Mouse (Mus musculus) neural tube, embryonic 11.5 days (tissue): ENCODE data around the gene Tenm1. TPM values are rescaled to one million over a fixed set of nuclear protein-coding genes. Genes with fewer than 3 reads are reported as not detected.

ENCODE experiments used
- ATAC-seq: fragments of 200-750 bp; cut with Nextera tagmentation; 2 replicates; pipeline ENCODE4 v1.8.0; 2017; ENCODE audit warnings: moderate number of reproducible peaks, mild to moderate bottlenecking, moderate TSS enrichment, moderate library complexity; ENCODE audit not compliant: insufficient read depth, low FRiP score, low TSS enrichment
- DNase-seq: peaks from one replicate; pipeline ENCODE4 v3.0.0-alpha.2; 2015; ENCODE audit warnings: low spot score
- H3K27ac ChIP-seq: fragments of 300-500 bp; sonication (generic); 2 replicates; pipeline ENCODE4 v1.5.1; 2014; ENCODE audit warnings: low read depth, mild to moderate bottlenecking, low read length
- H3K27me3 ChIP-seq: fragments of 300-500 bp; sonication (generic); 2 replicates; pipeline ENCODE4 v1.6.1; 2014; ENCODE audit warnings: mild to moderate bottlenecking, low read length, mixed read lengths; ENCODE audit not compliant: control insufficient read depth, insufficient read depth
- H3K36me3 ChIP-seq: fragments of 300-500 bp; sonication (generic); 2 replicates; pipeline ENCODE4 v1.6.1; 2014; ENCODE audit warnings: mild to moderate bottlenecking, low read length, moderate library complexity, mixed read lengths; ENCODE audit not compliant: control insufficient read depth, insufficient read depth
- H3K4me1 ChIP-seq: fragments of 300-500 bp; sonication (generic); 2 replicates; pipeline ENCODE4 v1.6.1; 2014; ENCODE audit warnings: low read length, mixed read lengths; ENCODE audit not compliant: control insufficient read depth, insufficient read depth
- H3K4me2 ChIP-seq: fragments of 300-500 bp; sonication (generic); 2 replicates; pipeline ENCODE4 v1.6.1; 2014; ENCODE audit warnings: low read depth, mild to moderate bottlenecking, moderate library complexity
- H3K4me3 ChIP-seq: fragments of 300-500 bp; sonication (generic); 2 replicates; pipeline ENCODE4 v1.5.1; 2014; ENCODE audit warnings: low read depth, low read length
- H3K9ac ChIP-seq: fragments of 300-500 bp; sonication (generic); 2 replicates; pipeline ENCODE4 v1.6.1; 2014; ENCODE audit warnings: mild to moderate bottlenecking, low read length
- H3K9me3 ChIP-seq: fragments of 300-500 bp; sonication (generic); 2 replicates; pipeline ENCODE4 v1.6.1; 2016; ENCODE audit warnings: low read length; ENCODE audit not compliant: control insufficient read depth
- WGBS: fragments of 180-500 bp; shearing (Covaris S2); extraction: QIAGEN DNeasy Blood & Tissue Kit; methylation state at CpG from one replicate; pipeline ENCODE4 v1.1.7; 2014; 5-methylcytosine and 5-hydroxymethylcytosine counted together
- polyA plus RNA-seq: library from polyadenylated mRNA; unstranded; fragments of >200 nt; fragmentation: Nextera tagmentation; extraction: Ambion mirVana; gene quantifications from 2 replicates; pipeline ENCODE4 v1.2.1, GENCODE M21; 2014

Gene Tenm1
- polyA plus RNA-seq, 1 experiment from 2014 or later, result 0.90 TPM

DNA sequence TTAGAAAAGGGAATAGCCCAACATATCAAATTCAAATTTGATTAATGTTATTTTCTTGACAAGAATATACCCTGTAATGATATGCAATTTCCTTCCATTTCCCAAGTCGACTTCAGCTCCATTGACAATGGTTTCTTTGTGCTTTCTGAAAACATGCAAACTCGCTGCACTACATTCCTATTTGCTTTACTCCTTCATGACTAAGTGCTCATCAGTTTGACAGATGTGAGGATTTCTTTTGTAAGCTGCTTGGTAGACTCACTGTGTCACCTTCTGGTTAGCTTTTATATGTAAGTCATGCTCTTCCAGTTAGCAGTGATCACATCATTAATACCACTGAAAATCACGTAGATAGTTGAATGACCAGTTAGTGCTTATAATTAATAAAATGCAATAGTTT lies 781.8 kb downstream of the Tenm1 start:
- Histone ChIP-seq H3K27ac (no peak overlapping the region), H3K4me3 (no peak overlapping the region), H3K27me3 (no peaks in the 10 kb centered on the region), H3K4me2 (no peak overlapping the region), H3K4me1 (no peaks in the 10 kb centered on the region), H3K36me3 (no peaks in the 10 kb centered on the region), H3K9ac (no peak overlapping the region), H3K9me3 (no peaks in the 10 kb centered on the region)
- WGBS, result 67% methylated on average over 3 of the region's 3 CpGs
- no peak for ATAC-seq
- DNase-seq, result no peak

DNA sequence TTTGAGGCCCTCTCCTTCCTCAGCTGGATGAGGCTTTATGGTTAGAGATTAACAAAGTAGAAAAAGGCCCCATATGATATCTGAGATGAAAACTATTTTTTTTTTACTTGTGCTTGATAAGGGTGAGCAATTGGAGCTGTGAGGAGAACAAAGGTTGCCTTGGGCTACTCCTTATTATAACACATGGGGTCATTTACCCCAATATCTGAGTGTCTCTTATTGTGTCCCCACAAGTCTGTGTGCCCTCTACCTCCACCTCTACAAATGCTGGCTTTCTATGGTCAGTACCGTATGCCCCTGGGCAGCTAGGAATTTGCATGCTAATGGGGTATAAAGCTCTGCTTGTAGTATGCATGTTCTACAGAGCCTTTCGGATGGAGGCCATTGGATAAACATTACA lies 848.4 kb downstream of the Tenm1 start:
- H3K27me3 ChIP-seq, result no peaks in the 10 kb centered on the region
- no peak for ATAC-seq

DNA sequence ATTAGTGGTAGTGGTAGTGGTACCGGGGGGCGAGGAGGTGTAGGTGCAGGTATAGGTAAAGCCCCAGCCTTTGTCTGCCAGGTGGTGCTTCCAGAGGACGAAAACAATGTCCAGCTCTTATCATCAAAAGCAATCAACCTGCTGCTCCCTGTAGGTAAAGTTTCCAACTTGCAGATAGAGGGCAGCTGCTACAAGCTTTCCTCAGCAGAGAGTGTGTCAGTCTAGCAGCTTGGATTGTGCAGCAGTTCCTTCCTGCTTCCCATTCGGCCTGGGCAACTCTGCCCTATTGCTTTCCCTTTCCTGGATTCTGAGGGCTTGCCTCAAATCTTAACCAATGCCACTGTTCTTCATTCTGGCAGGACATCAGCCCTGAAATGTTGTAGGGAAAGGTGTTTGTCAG lies 870.2 kb downstream of the Tenm1 start:
- no peak for ATAC-seq
- Histone ChIP-seq H3K4me1 (no peaks in the 10 kb centered on the region), H3K4me3 (no peak overlapping the region), H3K4me2 (no peak overlapping the region), H3K9me3 (no peaks in the 10 kb centered on the region), H3K9ac (no peak overlapping the region), H3K27ac (no peak overlapping the region), H3K36me3 (no peaks in the 10 kb centered on the region), H3K27me3 (no peaks in the 10 kb centered on the region)
- DNase-seq, result no peak
- WGBS, result 77% methylated on average over 4 of the region's 4 CpGs

More for the DNA sequence above, 848.4 kb downstream of the Tenm1 start:
- H3K4me2 ChIP-seq, result no peak overlapping the region
- H3K4me3 ChIP-seq, result no peak overlapping the region
- H3K9me3 ChIP-seq, result no peaks in the 10 kb centered on the region
- no peaks in the 10 kb centered on the region for H3K36me3 ChIP-seq
- H3K4me1 ChIP-seq, result no peaks in the 10 kb centered on the region
- DNase-seq, result no peak
- no peak overlapping the region for H3K9ac ChIP-seq
- WGBS, result 54% methylated on average over 2 of the region's 2 CpGs
- no peak overlapping the region for H3K27ac ChIP-seq

DNA sequence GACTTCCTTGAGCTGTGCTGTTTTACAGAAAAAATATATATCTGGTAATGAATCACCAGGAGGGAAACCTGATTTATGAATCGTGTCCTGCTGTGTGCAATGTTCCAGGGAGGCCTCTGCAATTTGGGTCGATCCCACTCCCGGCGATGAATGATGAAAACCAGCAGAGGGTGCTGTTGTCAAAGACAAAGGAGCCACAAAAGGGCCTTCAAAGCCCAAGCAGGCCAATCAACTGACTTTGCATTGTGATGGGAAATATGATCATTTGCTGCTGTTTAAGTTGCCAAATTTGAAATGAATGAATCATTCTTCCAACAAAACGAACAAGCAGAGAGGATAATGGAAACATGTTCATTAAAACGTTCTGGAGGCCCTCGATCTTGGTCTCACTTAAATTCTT lies 871.6 kb downstream of the Tenm1 start:
- H3K36me3 ChIP-seq, result no peaks in the 10 kb centered on the region
- no peak overlapping the region for H3K27ac ChIP-seq
- no peaks in the 10 kb centered on the region for H3K9me3 ChIP-seq
- WGBS, result 26% methylated on average over 7 of the region's 7 CpGs
- ATAC-seq (no peak), DNase-seq (peak; percentile 61)
- H3K4me1 ChIP-seq, result no peaks in the 10 kb centered on the region
- H3K27me3 ChIP-seq, result no peaks in the 10 kb centered on the region
- no peak overlapping the region for H3K4me2 ChIP-seq
- no peak overlapping the region for H3K4me3 ChIP-seq
- H3K9ac ChIP-seq, result no peak overlapping the region

DNA sequence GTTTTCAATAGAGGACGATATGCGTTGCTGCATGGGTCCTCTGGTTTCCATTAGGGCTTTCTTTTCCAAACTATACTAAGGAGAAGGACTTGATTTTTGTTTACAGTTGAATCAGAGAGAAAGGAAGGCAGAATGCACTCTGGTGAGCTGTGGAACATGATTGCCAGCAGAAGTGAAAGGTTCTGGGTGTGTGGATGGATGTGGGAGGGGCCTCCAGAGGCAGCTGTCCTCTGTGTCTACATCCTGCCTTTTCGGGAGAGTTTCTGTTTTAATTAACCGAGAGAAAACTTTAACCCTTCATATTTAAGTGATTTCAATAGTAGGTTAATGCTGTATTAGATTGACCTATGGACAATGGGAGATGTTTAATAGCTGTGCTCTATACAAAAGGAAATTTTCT lies 880.4 kb downstream of the Tenm1 start:
- ATAC-seq, result no peak
- no peak for DNase-seq
- H3K27me3 ChIP-seq, result no peaks in the 10 kb centered on the region

DNA sequence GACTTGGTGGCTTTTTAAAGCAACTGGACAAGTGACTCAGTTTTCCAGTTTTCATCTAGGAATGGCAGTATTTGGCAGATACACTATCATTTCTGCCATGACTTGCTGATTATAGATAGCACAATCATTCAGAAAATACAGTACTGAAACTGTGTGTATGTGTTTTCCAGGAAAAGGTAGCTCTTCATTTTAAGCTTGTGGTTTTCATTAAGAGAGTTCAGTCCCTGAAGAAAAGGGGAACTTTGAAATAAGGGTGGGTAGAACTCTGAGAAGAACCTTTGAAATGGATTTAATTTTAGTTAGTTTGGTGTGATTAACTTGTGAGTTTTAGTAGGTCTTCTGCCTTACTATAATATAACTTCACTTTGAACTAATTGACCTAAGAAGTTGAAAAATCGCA lies 883.9 kb downstream of the Tenm1 start:
- H3K9ac ChIP-seq, result no peak overlapping the region
- H3K36me3 ChIP-seq, result no peaks in the 10 kb centered on the region

More for the DNA sequence above, 880.4 kb downstream of the Tenm1 start:
- Histone ChIP-seq H3K9me3 (no peaks in the 10 kb centered on the region), H3K9ac (no peak overlapping the region), H3K4me3 (no peak overlapping the region), H3K4me2 (no peak overlapping the region), H3K4me1 (no peaks in the 10 kb centered on the region), H3K27ac (no peak overlapping the region), H3K36me3 (no peaks in the 10 kb centered on the region)
- WGBS, result 83% methylated on average over 4 of the region's 4 CpGs

DNA sequence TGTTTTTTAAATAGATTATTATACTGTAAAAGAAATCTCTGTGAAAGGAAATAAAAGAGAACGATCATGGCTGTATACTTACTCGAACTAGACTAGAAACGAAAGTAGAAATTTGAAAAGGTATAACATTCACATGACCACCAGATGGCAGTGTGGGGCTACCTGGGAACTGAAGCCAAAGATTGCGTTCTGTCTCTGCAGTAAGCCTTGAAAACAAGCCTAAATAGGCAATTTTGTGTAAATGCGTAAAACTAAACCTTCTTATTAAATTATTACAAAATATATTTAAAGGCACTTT lies 888.2 kb downstream of the Tenm1 start:
- ATAC-seq, result no peak
- 0 out of 2 replicates have a peak overlapping the region, but pooled peaks have one; percentile 9 for H3K4me2 ChIP-seq

More for the DNA sequence above, 883.9 kb downstream of the Tenm1 start:
- DNase-seq, result no peak
- Histone ChIP-seq H3K27me3 (no peaks in the 10 kb centered on the region), H3K4me1 (no peaks in the 10 kb centered on the region), H3K4me2 (no peak overlapping the region), H3K9me3 (no peaks in the 10 kb centered on the region), H3K27ac (no peak overlapping the region), H3K4me3 (no peak overlapping the region)
- no peak for ATAC-seq
- whole genome bisulfite sequencing, result 96% methylated on average over 1 of the region's 1 CpGs

DNA sequence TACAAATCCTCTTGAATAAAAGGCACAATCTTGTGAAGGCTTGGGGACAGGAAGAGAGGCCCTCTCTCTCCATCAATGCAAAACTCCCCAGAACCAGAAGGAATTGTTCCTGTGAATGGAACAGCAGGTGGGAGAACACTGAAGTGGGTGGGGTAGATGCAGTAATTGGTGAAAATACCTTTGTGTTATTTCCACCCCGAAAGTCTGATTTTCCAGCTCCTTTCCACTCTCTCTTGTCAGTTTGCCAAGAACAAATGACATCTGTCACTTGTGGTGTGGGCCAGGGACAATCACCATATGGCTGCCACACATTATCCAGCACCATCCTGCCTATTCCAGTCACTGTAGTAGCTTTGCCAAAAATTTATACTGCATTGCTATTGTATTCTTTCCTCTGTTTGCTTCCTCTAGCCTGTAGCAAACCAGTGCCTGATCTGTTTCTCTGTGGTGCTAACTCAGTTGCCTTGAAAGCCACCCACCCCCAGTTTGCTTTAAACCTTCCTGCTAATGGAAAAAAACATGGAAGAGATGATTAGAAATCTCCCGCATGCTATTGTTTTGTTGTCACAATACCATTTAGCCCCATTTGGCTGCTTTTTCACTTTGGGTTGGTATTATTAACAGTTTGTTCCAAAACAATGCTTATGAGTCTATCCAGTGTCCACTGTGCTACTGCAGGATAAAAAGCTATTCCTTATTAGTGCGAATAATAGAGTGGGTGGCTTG lies 888.7 kb downstream of the Tenm1 start:
- ATAC-seq (peak; percentile 35; the same call in 1 of the 2 replicates), DNase-seq (no peak)
- H3K4me2 ChIP-seq, result 0 out of 2 replicates have a peak overlapping the region, but pooled peaks have one; percentile 9
- H3K27ac ChIP-seq, result no peak overlapping the region
- H3K27me3 ChIP-seq, result no peaks in the 10 kb centered on the region
- no peaks in the 10 kb centered on the region for H3K36me3 ChIP-seq
- H3K9ac ChIP-seq, result no peak overlapping the region
- no peaks in the 10 kb centered on the region for H3K4me1 ChIP-seq
- 42% methylated on average over 3 of the region's 3 CpGs for WGBS
- no peak overlapping the region for H3K4me3 ChIP-seq
- no peaks in the 10 kb centered on the region for H3K9me3 ChIP-seq

More for the DNA sequence above, 888.2 kb downstream of the Tenm1 start:
- no peak overlapping the region for H3K9ac ChIP-seq
- H3K36me3 ChIP-seq, result no peaks in the 10 kb centered on the region
- H3K4me1 ChIP-seq, result no peaks in the 10 kb centered on the region
- H3K27me3 ChIP-seq, result no peaks in the 10 kb centered on the region
- DNase-seq, result peak; percentile 51
- H3K27ac ChIP-seq, result no peak overlapping the region
- H3K4me3 ChIP-seq, result no peak overlapping the region
- no peaks in the 10 kb centered on the region for H3K9me3 ChIP-seq
- WGBS, result 41% methylated on average over 5 of the region's 5 CpGs

DNA sequence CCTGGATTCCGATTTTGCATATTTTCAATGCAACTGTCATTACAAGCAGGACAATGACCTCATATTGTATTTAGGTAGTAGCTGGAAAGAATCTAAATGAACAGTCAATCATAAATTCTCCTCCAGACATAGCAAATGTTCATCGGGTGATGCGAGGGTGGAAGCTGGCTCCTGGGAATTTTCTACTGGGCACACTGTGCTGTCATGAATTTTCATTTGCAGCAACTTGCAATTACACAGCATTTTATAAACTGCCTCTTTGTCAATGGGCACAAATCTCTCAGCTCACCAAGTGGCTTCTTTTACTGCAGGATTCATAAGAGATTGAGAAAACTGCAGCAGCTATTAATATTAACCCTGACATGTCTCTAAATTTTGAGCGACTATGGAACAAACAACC lies 898.2 kb downstream of the Tenm1 start:
- Histone ChIP-seq H3K9me3 (no peaks in the 10 kb centered on the region), H3K4me3 (no peak overlapping the region), H3K9ac (no peak overlapping the region), H3K4me2 (no peak overlapping the region), H3K4me1 (no peaks in the 10 kb centered on the region), H3K36me3 (no peaks in the 10 kb centered on the region), H3K27ac (no peak overlapping the region), H3K27me3 (no peaks in the 10 kb centered on the region)
- WGBS, result 66% methylated on average over 4 of the region's 4 CpGs
- ATAC-seq (no peak), DNase-seq (no peak)
